Mouse (Mus musculus) c-Kit-positive CD71-negative TER-119-negative erythroid progenitor cells, embryonic 14.5 days (primary cell): ENCODE results near the gene Gli1.

Source experiments
- DNase-seq: peaks from one replicate; pipeline ENCODE4 v3.0.0-alpha.2; 2013; ENCODE audit warnings: low read depth

The Gli1 gene

DNA sequence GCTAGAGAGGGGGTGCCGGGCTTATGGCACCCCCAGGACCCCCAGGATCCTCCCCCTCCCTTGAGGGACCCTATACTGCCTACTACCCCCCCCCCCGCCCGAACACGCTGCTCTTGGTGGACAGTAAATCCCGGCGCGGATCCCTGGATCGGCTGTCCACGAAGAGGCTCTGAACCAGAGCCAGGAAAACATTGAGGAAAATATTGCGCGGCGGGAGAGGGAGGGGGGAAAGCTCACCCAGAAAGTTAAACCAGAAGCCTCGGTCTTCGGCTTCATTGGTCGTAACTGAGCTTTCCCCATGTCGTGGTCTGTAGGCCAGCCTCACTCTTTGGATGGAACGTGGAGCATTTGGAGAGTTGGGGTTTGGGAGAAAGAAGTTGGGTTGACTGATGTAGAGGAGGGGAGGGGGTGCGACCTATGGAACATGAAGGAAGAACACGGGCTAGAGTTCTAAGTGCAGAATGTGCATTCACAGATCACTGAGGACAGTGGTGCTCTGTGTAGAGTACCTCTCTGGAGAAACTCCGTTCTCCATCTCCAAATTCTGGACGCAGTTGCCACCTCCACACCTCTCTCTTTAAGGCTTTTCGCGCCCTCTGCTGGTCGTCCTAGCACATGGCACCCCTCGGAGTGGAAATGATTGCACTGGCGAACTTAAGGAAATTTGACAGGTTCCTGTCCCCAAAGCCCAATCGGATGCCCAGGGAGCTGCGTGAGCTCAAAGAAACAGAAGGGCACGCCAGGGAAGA, at the start of gene Gli1:
Gli1 (minus strand) TSS at position 84 of the 749 bp plus-strand sequence.
- peak; percentile 88 for DNase-seq

DNA sequence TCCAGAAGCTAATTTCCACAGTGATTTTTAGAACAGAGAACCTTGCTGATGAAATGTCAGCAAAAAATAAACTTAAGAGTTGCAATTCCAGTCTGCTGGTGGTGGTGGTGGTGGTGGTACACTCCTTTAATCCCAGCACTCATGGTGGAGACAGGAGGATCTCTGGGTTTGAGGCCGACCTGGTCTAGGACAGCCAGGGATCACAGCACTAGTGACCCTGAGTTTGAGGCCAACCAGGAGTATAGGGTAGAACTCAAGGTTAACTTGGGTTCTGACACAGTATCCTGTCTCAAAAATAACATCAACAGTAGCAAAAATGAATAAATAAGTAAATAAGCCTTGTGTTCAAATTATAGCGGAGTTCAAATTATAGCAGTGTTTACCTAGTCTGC, 40.0 kb upstream of the Gli1 start:
- DNase-seq, result no peak

DNA sequence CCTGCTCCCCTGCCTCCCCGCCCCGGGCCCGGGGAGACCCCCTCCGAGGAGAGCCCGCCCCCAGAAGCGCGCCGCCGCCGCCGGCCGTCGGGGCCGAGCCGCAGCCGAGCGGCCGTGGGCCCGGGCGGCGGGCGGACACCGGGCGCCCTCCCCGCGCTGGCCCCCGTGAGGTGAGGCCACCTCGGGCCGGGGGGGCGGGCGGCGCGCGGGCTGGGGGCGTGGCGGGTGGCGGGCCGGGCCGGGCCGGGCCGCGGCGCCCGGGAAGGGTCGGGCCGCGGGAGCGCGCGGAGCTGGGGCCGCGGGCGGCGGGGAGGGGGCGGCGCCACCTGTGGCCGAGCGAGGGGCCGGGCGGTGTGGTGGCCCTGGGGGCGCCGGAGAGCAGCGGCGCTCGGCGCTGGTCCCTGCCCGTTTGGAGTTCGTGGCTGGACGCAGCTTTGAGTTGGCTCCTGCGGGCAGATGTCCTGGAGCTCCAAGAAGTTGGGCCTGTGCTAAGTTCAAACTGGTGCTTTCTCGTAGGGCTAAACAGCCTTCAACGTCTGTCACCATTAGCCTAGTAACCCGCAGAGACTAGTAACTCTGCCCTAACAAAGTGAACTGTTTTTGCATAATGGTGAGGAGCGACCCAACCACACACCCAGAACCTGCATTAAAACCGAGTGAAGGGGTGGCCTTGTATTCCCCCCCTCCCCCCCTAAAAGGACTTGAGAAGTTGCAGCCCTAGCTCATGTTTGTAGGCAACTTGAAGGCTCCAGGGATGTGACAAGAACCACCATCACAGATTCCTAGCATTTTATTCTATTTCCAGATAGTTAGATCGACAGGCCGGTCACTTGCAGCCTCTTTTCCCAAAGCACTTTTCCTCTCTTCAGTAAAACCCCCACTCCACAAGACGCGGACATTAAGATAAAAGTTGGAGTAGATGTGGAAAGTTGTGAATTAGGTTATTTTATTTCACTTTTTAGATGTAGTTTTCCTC, 39.3 kb upstream of the Gli1 start:
- peak; percentile 37 for DNase-seq

DNA sequence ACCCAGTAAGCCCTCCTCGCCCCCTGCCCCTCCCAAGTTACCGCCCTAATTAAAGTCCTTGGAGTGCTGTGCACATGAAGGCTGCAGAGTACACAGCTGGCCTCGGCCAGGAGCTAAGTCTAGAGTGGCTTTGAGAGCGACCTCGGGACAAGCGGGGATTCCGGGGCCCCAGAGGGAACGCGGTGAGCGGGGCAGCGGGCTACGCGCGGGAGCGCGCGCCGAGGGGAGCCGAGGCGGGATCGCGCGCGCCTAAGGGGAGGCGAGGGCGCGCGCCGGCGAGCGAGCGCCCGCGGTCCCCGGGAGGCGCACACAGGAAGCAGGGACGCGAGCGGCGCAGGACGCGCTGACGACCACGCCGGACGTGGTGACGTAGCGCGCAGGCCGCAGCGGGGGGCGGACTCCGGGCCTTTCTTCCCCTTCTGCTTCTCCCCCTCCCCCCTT, 38.5 kb upstream of the Gli1 start, which contains the start of gene R3hdm2:
R3hdm2 (plus strand) TSS at position 77 of the 441 bp plus-strand sequence.
- peak; percentile 73 for DNase-seq

DNA sequence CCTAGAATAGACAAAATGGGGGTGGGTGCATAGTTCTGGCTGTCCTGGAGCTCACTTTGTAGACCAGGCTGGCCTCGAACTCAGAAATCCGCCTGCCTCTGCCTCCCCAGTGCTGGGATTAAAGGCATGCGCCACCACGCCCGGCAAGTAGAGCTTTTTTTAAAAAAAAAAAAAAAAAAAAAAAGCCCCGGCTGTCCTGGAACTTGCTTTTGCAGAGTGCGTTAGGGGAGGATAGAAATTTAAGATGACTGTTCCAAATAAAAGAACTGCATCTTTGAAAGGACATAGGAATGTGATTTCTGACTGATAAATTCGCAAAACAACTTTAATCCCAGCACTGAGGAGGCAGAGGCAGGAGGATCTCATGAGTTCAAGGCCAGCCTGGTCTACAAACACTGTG, 37.9 kb upstream of the Gli1 start:
- no peak for DNase-seq

DNA sequence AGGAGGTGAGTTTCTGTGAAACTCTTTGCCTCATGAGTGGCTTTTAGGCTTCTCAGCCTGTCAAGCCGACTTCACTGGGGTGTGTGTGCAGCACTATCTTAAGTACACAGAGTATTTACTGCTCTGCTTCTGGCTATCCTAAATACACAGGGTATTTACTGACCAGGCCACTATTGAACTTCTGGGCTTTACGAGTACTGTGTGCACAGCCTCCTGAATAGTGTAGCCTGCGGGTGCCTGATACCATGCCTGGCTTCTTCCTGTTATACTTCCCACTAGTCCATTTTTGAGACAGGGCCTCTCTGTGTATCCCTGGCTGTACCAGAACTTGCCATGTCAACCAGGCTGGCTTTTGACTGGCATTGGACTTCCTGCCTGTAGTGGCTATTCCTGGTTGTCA, 35.9 kb upstream of the Gli1 start:
- no peak for DNase-seq

DNA sequence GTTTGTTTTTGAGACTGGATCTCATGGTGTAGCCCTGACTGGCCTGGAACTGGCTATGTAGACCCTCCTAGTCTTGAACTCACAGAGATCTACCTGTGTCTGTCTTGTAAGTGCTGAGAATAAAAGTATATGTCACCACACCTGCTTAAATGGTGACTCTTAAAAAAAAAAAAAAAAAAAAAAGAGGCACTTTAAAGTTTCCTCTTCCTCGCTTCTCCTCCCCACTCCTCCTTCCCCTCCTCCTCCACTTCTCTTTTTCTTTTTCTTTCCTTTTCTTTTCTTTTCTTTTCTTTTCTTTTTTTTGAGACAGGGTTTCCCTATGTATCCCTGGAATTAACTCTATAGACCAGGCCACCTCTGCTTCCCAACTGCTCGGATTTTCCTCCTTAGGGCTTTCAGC, 29.2 kb upstream of the Gli1 start:
- no peak for DNase-seq

DNA sequence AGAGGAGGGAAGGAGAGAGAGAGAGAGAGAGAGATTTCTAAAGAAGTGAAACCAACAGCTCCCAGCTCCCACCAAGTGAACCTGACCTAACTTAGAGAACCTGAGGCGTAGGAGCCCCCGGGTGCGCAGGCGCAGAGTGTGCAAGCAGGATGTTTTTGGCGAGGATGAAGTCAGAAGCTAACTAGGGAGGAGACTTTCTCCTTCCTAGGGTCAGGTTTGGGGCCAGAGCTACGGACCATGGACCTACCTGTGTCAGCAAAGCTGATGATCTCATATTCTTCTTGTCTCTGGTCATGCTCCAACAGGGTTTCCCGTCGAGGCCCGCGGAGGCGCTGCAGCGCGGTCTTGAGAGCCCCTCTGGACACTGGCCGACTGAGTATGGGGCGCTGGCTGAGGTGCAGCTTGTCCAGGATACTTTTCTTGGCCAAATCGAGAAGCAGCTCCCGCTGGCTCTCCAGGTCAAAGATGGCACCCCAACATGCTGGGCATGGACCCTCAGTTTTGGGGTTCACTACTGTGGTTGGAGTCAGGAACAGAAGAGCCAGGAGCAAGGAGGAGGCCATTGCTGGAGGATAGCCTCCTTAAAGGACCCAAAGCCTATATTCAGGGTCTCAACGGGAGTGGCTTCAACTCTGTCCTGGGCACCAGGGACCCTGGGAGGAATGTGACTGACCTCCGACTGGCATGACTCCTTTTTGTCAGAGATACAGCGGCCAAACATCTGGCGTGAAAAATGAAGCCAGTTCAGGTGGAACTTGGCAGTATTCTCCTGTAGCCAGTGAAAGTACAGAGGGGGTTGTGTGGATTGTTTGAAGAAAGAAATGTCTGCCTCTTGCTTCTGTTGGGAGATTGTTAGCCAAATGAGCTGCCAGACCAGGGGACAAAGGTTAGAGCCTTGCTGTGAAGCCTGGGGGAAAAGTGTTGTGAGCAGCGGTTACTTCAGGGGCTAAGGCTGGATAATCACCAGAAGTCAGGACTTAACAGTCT, 28.4 kb upstream of the Gli1 start, which contains the start of gene Inhbc:
Inhbc (minus strand) TSS at position 598 of the 987 bp plus-strand sequence.
- no peak for DNase-seq

DNA sequence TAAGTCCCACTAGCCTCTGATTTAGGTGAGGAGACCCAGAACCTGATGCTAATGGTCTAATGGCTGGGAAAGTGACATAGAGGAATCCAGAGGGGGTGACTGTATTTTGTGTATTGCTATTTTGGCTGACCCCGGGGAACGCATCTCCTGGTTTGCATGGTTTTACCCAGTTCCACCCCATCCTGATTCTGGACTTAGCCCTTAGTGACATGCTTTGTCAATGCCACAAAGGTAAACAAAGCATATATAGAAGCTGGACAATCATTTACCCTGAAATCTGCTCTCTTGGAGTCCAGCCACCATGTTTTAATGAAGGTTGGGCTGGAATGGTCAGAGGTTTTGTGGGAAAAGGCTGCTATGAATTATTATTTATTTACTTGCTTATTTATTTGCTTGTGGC, 26.5 kb upstream of the Gli1 start:
- DNase-seq, result no peak

DNA sequence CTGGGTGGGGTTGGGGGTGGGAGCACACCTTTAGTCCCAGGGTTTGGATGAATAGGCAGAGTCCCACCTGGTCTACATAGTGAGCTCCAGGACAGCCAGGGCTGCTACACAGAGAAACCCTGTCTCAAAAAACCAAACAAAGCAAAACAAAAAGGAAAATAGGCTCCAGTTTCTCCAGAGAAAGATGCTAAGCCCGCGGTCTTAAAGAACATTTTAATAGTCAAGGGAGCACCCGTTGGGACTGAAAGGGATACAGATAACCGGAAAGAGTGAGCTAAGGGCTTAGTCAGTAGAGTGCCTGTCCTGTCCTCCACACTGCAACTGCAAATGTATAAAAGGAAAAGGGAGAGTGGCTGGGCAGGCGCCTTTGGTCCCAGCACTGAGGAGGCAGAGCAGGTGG, 25.3 kb upstream of the Gli1 start:
- no peak for DNase-seq

DNA sequence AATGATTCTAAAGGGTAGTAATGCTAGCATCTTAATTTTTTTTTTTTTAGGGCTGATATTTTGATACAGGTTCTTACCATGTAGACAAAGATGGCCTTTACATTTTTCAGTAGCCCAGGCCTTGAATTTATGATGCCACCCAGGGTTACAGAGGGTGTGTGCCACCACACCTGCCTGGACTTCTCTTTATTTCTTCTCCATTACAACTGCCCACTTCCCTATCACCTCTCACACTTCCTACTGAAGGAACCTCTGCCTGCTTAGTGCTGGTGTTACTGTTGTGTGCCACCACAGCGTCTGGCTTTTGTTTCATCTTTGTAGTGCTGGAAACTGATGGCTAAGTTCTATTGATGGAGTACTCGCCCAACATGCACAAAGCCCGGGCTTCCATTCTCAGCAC, 18.9 kb upstream of the Gli1 start:
- no peak for DNase-seq

DNA sequence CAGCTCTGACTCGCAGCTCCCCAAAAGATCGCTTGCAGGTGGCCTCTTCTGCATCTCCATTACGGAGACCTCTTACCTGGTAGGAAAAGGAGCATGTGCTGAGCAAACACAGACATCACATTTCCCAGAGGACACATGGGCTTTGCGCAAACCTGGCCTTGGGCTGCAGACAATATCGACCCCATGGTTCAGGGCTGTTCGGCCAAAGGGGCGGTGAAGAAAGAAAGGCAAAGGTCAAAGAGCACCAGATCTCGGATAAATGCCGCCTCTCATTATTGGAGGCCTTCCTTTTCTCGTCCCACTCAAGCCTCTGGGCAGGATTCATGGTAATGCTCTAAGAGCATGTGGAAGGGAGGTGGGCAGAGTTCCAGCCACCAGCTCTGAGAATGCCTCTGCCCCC, 13.6 kb upstream of the Gli1 start:
- DNase-seq, result no peak

DNA sequence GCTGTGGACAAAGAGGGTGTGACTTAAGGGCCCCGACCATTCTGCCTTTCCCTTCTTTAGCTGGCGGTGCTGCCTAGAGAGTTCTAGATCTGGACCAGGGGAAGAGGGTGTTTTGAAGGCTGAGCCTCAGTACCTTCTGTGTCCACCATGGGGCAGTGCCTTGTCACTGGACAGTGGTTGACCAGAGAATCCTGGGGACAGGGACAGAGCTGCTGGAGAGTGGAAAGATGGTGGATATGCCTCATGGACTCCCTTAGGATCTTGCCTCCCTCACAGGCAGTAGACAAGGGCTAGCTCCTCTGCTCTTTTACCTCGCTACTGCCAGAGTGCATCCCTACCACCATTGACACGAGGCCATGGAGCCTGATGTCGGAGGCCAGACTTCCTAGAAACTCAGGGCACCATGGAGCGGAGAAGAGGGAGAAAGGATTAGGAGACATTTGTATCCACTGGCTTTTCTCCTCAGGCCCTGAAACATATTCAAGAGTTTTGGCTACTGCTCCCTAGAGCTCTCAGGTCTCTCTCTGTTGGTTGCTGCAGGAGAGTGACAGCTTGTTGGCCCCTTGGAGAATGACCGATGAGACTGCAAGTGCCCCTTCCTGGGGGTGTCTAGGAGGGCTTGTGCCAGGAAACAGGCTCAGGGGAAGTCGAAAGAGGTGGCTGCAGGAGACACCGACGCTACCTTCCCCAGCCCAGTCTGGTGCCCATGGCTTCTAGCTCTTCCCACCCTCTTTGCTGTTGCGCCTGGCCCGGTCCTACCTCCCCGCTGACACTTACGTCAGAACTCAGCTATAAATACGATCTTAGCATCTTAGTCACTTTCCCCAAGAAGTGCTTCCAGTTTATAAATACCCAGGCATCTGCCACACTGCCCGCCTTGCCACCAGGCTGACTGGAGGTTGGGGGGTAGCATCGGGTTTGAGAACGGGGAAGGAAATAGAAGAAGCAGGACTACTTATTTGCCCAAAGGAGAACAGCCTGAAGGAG, 12.4 kb upstream of the Gli1 start, which contains the start of gene Inhbe:
Inhbe (minus strand) TSS at position 503 of the 987 bp plus-strand sequence.
- DNase-seq, result no peak

DNA sequence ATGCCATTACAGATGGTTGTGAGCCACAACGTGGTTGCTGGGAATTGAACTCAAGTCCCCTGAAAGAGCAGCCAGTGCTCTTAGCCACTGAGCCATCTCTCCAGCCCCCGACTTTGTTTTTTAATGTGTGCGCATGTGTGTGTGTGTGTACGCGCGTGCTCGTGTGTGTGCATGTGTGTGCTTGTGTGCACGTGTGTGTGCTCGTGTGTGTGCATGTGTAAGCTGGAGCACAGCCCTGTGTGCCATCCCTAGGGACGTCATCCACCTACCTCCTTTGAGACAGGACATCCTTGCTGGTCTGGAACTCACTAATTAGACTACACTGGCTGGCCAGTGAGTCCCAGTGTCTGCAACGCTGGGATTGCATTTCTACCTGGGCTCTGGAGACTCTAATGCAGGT, 11.0 kb upstream of the Gli1 start:
- no peak for DNase-seq

DNA sequence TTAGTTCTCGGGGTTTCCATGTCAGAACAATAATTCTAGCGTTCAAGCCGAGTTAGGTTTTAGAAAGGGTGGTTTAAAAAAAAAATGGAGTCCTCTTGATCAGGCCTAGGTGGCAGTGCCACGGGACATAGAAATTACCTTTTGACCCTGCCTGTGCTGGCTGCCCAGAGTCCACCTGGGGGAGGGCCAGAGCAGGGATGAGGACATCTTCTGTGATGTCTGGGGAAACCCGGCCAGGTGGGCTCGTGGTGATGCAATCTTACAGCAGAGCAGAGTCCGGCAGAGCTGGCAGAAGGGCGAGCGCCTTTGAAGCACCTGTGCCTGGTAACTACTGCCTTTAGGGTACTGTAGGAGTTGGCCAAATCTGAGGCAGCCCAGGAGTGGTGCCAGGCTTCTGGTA, 10.4 kb upstream of the Gli1 start:
- DNase-seq, result no peak

DNA sequence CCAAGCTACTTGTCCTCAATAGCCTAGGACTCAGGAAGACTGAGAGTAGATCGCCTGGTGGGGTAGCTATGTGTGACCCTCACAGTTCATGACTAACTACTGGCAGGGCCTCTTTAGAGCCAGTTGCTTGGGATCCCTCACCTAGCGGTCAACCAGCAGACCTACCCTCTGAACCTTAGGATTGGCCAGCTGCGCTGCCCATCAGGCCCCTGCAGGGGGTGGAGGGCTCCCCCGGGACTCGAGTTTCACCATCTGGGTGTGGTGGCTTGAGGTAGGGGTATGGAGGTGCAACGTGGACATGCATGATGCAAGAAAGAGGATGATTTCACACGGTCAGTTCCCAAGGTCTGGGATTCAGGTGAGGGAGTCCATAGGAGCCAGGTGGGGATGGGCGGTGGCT, 9.9 kb upstream of the Gli1 start:
- no peak for DNase-seq

DNA sequence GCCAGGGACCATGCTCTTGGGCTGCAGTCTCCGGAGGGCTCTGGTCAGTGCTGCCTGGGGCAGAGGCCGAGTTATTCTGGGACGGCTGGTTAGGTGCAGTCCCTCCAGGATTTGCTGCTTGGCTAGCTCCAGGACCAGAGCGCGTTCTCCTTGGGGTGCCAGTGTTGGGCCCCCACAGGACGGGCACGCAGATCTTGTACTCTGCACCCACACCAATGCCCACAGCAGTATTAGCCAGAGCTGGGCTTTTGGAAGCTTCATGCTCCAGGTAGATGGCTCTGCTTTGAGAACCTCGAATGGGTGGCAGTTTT, 9.5 kb upstream of the Gli1 start:
- DNase-seq, result no peak

DNA sequence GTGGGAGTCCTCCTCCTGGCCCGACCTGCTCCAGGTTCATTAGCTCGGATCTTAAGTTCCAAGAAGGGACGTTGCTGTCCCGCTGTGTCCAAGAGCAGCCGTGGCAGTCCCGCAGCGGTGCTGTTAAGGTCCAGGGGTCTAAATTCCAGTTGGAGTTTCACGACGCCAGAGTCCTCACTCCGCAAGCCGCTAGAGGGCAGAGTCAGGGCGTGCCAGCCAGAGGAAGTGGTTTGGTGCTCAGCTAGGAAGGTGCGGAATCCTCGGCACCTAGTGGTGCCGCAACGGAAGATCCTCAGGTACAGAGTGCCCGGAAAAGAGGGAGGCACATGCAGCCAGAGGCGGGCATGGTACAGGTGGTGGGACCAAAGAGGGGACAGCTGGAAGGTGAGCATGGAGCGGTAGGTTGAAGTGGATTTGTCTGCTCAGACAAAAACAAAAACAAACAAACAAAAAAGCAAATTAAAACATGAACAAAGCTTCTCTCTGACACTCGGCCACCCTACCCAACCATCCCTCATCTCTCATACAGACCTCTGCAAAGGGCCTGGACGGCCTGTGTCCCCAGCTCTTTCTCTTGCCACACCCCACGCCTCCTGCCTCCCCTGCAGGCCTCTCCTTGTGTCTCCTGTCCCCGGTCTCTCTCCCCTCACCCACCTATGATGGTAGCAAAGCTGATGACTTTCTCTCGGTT, 9.0 kb upstream of the Gli1 start:
- DNase-seq, result no peak

DNA sequence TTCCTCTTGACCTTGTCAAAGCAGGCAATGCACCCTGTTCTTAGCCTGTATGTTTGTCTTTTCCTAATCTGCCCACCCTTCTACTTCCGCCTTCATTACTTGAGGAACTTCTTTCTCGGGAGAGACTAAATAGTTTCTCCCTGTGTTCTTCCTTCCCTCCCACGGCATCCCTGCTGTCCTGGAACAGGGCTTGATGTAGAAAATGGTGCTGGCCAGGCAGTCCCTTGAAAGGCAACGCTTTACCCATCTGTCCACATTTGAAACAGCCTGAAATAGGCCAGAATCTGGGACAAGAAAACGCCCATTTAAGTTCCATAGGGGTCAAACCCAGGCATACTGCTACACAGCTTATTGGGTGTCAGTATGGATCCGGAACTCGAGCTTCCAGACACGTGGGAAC, 8.0 kb upstream of the Gli1 start:
- DNase-seq, result no peak

DNA sequence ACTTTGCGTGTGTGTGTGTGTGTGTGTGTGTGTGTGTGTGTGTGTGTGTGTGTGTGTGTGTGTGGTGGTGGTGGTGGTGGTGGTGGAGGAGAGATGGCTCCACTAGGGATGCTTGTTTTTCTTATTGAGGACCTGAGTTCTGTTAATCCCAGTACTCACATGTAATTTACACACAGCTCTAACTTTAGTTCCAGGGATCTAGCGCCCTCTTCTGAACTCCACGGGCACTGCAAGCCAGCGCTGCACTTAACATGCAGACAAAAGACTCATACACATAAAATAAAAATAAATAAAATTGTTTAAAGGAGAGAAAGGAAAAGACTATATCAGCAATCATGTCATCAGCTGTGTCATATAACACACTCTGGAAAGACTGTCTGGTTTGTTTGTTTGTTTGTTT, 7.2 kb upstream of the Gli1 start:
- DNase-seq, result no peak
